Mouse (Mus musculus) frontal cortex, postnatal 10 days (tissue): ENCODE results near the gene Icam1.
"Not testable (repeated sequence)": the region's sequence is repeated elsewhere in the genome, so short reads cannot be mapped to it uniquely, and the experiment has no call there.

ENCODE experiments used
- DNase-seq, 2 experiments: peaks; one replicate each; pipeline ENCODE4 v3.0.0; 2022; ENCODE audit warnings: low spot score in 2 of 2, mixed read lengths in 1 of 2

Icam1 gene

GRCm38 (mm10) chr9:21044785-21045184 is 29.0 kb downstream of the Icam1 start:
- DNase-seq = not testable (repeated sequence)

DNA sequence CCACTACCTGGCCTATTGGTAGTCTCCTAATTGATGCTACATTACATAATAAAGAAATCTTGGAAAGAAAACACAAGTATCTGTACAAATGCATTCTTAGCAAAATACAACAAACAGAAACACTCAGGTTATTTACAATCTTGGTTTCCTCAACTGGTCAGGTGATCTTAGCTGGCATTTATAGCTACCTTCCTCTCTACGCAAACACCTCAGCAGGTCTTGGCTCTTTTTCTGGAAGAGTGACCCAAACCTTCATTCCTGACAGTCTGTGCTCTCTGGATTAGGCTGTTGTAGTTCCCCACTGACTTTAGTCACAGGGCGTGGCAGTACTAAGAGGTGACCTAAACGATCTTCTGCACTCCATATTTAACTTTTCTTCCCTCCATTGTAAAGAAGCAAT is 29.4 kb downstream of the Icam1 start:
- DNase-seq = no peak

- no peak for DNase-seq
Measured at GRCm38 (mm10) chr9:21051578-21051977, 35.8 kb downstream of the Icam1 start.

GRCm38 (mm10) chr9:21062928-21063327 is 47.1 kb downstream of the Icam1 start:
- DNase-seq = peak in 1 of 2 experiments; percentile 67

- DNase-seq = no peak
Measured at GRCm38 (mm10) chr9:21067006-21067684, 51.4 kb downstream of the Icam1 start, which contains the start of gene Zglp1. Zglp1 (minus strand) TSS chr9:21067093.

DNA sequence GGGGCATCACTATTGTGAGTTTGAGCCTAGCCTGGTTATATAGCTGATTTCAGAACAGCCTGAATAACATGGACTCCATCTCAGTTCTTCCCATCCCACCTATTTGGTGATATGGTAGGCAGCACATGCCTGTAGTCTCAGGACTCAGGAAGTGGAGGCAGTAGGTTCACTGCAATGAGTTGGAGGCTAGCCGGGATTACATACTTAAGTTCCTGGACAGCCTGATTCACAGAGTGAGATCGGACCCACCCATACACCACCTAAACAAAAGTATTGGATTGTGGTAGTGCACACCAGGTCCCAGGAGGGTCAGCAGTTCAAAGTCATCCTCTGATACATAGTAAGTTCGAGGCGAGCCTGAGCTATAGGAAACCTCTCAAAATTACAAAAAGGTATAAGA is 56.9 kb downstream of the Icam1 start:
- no peak for DNase-seq

- DNase-seq = peak; percentile 83 to 90
Measured at GRCm38 (mm10) chr9:21073044-21073840, 57.5 kb downstream of the Icam1 start, which contains the start of the genes Gm49373 and Fdx1l. Gm49373 (minus strand) TSS chr9:21073096. Fdx1l (minus strand) TSS chr9:21073614.

DNA sequence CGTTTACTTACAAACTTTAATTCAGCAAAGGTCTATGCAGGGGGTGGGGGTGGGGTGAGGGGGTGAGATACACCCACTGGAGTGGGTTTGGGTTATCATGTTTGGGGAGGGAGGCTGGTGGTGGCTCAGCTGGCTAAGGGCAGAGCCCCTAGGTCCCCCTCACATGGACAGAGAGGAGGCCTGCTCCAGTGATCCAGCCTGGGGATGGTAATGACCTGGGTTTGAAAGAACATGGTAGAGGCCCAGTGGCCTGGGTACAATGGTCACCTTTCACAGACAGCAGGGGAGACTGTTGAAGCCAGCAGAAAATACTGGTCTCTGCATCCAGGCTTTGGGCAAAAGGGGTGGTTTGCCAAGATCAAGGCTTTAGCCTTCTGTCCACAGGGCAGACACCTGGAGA is 58.4 kb downstream of the Icam1 start:
- DNase-seq = no peak

- no peak for DNase-seq
Measured at GRCm38 (mm10) chr9:21075625-21076024, 59.8 kb downstream of the Icam1 start.
